Mouse (Mus musculus): ENCODE results near the gene Magt1. TPM values are rescaled to one million over a fixed set of nuclear protein-coding genes. Genes with fewer than 3 reads are reported as not detected.

Magt1 gene
- polyA plus RNA-seq (2016; fragmentation: Nextera tagmentation; extraction: Ambion mirVana), result 52.3 and 54.1 TPM in 2 replicates

DNA sequence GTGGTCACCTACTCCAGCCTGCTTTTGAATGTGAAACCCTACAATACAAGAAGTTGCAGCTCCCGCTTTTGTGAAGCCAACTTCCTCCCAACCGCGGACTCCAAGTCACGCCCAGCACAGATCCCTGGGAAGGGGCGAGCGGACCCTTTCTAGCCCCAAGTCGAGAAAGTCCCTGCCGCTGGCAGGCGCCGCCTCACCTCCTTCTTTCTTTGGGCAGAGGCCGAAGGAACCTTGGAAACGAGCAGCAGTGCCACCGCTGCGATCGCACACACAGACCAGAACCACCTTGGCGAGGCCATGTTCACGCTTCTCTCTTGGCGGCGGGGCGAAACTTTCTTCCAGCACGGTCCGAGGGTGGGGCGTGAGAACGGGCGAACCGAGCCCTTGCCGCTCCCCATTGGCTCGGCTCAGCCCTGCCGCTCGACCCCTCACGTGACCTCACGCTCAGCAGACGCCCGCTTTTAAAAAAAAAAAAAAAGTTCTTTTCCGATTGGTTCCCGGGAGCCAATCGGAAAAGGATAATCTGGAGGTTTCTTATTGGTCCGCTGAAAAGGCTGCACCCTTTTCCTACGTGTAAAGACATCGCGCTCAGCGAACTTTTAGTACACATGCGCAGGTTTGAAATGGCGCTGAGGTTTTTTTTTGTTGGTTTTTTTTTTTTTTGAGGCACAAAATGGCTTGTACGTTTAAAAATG lies at the start of gene Magt1:
Gene Magt1, minus strand, starts transcription at position 442 of the 695 bp plus-strand sequence.
- H3K4me3 ChIP-seq, result peak within 1 kb of the TSS; percentile 69
- no peaks in the 10 kb centered on the region for H3K36me3 ChIP-seq
- no peaks in the 10 kb centered on the region for H3K27me3 ChIP-seq (replicated peaks)
- peak within 1 kb of the TSS; percentile 81 for H3K9ac ChIP-seq
- peak within 1 kb of the TSS; percentile 61 for H3K4me2 ChIP-seq
- H3K4me1 ChIP-seq (replicated peaks), result peaks cover 8% of the 10 kb centered on the region
- H3K27ac ChIP-seq (ENCODE audit: poor library complexity, severe bottlenecking), result peak within 1 kb of the TSS; percentile 91
- no peaks in the 10 kb centered on the region for H3K9me3 ChIP-seq (replicated peaks)
- 12% methylated on average over 45 of the region's 45 CpGs for WGBS
- peak; percentile 97 for ATAC-seq (ENCODE audit: insufficient number of reproducible peaks, low FRiP score)

DNA sequence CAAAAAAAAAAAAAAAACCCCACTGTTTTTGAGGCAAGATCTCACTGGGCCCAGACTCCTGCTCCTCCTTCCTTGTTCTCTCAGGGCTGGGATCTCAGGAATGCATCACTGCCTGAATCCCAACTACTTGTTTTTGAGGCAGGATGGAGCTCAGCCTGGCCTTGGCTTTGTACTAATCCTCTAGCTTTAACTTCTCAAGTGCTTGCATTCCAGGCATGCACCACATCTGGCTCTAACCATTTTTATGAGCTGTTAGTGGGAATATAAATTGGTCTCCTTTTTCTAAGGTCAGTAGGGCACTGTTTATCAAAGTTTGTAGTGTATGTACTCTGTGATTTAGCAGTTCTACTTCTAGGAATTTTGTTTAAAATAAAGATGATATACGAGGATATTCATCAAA lies 36.5 kb upstream of the Magt1 start:
- Histone ChIP-seq H3K36me3 (no peaks in the 10 kb centered on the region), H3K4me1 (replicated peaks) (peaks cover 21% of the 10 kb centered on the region), H3K27me3 (replicated peaks) (no peaks in the 10 kb centered on the region), H3K4me3 (no peak overlapping the region), H3K9me3 (replicated peaks) (no peaks in the 10 kb centered on the region), H3K4me2 (no peak overlapping the region), H3K9ac (no peak overlapping the region), H3K27ac (ENCODE audit: poor library complexity, severe bottlenecking) (no peak overlapping the region)
- 61% methylated on average over 1 of the region's 1 CpGs for WGBS
- ATAC-seq (ENCODE audit: insufficient number of reproducible peaks, low FRiP score), result no peak

DNA sequence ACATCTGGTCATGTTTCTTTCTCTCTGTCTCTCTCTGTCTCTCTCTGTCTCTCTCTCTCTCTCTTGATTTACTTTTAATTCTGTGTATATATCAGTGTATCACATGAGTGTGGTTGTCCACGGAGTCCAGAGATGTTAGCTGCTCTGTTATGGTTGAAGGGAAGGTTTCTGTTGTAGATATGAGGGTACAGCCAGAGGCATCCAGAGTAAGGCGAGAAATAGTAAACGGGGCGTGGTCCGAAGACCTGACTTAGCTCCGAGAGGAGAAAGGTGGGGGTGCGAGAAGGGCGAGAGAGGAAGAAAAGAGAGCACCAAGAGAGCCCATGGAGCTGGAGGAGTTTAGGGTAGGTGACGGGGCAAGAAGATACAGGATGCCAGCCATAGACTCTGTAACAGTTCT lies 34.2 kb upstream of the Magt1 start:
- H3K9ac ChIP-seq, result no peak overlapping the region
- H3K9me3 ChIP-seq (replicated peaks), result no peaks in the 10 kb centered on the region
- no peak for ATAC-seq (ENCODE audit: insufficient number of reproducible peaks, low FRiP score)
- no peaks in the 10 kb centered on the region for H3K36me3 ChIP-seq
- H3K4me2 ChIP-seq, result peak overlapping the region; percentile 24; the same call in 1 of the 2 replicates
- WGBS, result 56% methylated on average over 9 of the region's 9 CpGs
- peaks cover 21% of the 10 kb centered on the region for H3K4me1 ChIP-seq (replicated peaks)
- no peak overlapping the region for H3K4me3 ChIP-seq
- H3K27ac ChIP-seq (ENCODE audit: poor library complexity, severe bottlenecking), result peak overlapping the region; percentile 54; the same call in 1 of the 2 replicates
- H3K27me3 ChIP-seq (replicated peaks), result no peaks in the 10 kb centered on the region

DNA sequence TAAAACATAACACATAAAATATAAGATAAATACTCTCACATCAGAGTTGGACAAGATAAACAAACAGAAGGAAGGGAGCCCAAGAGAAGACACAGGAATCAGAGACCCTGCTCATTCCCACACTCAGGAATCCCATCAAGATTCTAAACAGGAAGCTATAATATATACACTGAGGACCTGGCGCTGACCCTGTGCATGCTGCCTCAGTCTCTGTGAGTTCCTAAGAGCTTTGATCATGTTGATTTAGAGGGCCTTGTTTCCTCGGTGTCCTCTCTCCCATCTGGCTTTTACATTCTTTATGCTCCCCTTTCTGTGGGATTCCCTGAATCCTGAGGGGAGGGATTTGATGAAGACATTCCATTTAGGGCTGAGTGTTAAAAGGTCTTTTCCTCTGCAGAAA lies 33.7 kb upstream of the Magt1 start:
- 38% methylated on average over 2 of the region's 2 CpGs for WGBS
- H3K36me3 ChIP-seq, result no peaks in the 10 kb centered on the region

DNA sequence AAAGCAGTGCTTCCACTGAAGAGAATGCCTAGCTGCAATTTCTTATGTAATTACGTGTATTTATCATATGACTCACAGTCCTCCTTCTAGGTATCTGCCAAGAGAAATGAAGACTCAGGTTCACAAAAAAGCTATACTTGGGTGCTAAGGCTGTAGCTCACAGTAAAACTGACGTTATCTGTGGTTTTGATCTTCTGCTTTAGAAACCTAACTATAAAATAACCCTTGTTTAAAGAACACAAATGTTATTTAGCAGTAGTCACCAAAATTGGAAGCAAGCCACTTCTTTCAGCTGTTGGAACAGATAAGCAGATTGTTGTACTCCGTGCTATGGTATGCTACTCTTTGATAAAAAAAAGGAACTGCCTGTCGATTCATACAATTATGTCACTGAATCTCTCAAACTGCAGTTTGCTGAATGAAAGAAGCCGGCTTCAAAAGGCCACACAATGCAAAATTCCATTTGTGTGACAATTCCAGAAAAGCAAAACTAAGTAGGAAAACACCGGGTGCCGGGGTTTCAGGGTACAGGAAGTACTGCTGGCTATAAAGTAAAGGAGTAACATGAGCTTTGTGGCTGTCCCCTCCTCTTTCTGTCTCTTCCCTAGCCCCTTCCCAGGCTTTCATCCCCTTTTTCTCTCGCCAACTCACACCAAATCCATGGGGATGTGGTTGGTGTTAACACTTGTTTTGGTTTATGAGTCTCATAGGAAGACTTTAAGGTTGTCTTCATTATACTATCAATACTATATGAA lies 32.3 kb upstream of the Magt1 start:
- Histone ChIP-seq H3K4me3 (no peak overlapping the region), H3K4me1 (replicated peaks) (peaks cover 21% of the 10 kb centered on the region), H3K9ac (no peak overlapping the region), H3K27ac (ENCODE audit: poor library complexity, severe bottlenecking) (peak overlapping the region; percentile 47), H3K36me3 (no peaks in the 10 kb centered on the region), H3K4me2 (peak overlapping the region; percentile 45), H3K27me3 (replicated peaks) (no peaks in the 10 kb centered on the region), H3K9me3 (replicated peaks) (no peaks in the 10 kb centered on the region)
- no peak for ATAC-seq (ENCODE audit: insufficient number of reproducible peaks, low FRiP score)
- 36% methylated on average over 8 of the region's 8 CpGs for WGBS

More for the DNA sequence above, 33.7 kb upstream of the Magt1 start:
- H3K27me3 ChIP-seq (replicated peaks), result no peaks in the 10 kb centered on the region
- peaks cover 21% of the 10 kb centered on the region for H3K4me1 ChIP-seq (replicated peaks)
- no peak for ATAC-seq (ENCODE audit: insufficient number of reproducible peaks, low FRiP score)
- no peaks in the 10 kb centered on the region for H3K9me3 ChIP-seq (replicated peaks)
- no peak overlapping the region for H3K4me3 ChIP-seq
- no peak overlapping the region for H3K4me2 ChIP-seq
- H3K27ac ChIP-seq (ENCODE audit: poor library complexity, severe bottlenecking), result peak overlapping the region; percentile 54; the same call in 1 of the 2 replicates
- H3K9ac ChIP-seq, result no peak overlapping the region

DNA sequence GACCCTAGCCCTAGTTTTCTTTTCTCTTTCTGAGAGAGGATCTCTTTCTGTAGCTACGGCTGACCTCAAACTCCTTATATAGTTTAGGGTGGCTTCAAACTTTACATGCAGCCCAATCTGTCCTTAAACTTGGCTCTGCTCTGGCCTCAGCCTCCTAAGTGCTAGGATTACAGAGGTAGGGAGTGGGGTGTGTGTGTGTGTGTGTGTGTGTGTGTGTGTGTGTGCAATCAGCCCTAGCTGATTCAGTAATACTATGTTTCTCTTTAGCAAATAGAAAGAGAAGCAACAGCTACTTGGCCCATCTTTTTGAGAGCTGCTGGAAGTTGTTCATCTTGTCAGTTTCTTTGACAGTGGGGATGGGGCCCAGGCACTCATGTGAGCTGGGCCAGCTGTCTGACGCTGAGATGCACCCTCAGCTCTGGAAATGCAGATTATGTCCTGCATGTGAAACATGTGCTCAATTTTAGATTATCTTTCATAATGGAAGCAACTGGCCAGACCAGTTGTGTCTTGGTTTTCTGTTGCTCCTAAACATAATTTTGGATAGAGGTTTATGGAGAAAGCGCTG lies 25.6 kb upstream of the Magt1 start:
- no peaks in the 10 kb centered on the region for H3K9me3 ChIP-seq (replicated peaks)
- no peaks in the 10 kb centered on the region for H3K27me3 ChIP-seq (replicated peaks)
- no peak overlapping the region for H3K9ac ChIP-seq
- H3K4me3 ChIP-seq, result no peak overlapping the region
- no peak for ATAC-seq (ENCODE audit: insufficient number of reproducible peaks, low FRiP score)
- 62% methylated on average over 3 of the region's 3 CpGs for WGBS
- peaks cover 9% of the 10 kb centered on the region for H3K4me1 ChIP-seq (replicated peaks)
- no peaks in the 10 kb centered on the region for H3K36me3 ChIP-seq
- H3K4me2 ChIP-seq, result no peak overlapping the region
- H3K27ac ChIP-seq (ENCODE audit: poor library complexity, severe bottlenecking), result peak overlapping the region; percentile 27; the same call in 1 of the 2 replicates

DNA sequence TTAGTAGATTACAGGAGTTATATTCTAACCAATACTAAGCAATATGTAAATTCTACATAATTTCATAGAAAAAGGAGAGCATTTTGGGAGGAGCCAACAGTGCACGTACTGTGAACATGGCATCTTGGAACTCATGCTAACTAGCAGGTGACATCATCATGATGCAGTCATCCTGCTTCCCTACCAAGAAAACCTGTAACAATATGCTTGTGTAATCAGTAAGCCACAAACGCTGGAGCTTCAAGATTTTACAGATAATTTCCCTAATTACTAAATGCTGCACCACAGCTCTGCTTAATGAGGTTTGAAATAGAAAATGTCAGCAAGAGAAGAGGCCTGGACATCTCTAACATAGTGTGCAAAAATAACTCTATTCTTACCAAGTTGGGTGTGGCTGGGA lies 24.0 kb upstream of the Magt1 start:
- H3K27me3 ChIP-seq (replicated peaks), result no peaks in the 10 kb centered on the region
- H3K27ac ChIP-seq (ENCODE audit: poor library complexity, severe bottlenecking), result no peak overlapping the region
- H3K9me3 ChIP-seq (replicated peaks), result no peaks in the 10 kb centered on the region
- ATAC-seq (ENCODE audit: insufficient number of reproducible peaks, low FRiP score), result no peak
- H3K36me3 ChIP-seq, result no peaks in the 10 kb centered on the region
- H3K9ac ChIP-seq, result no peak overlapping the region
- no peak overlapping the region for H3K4me2 ChIP-seq
- H3K4me1 ChIP-seq (replicated peaks), result peaks cover 9% of the 10 kb centered on the region
- no peak overlapping the region for H3K4me3 ChIP-seq
- 57% methylated on average over 2 of the region's 2 CpGs for WGBS

DNA sequence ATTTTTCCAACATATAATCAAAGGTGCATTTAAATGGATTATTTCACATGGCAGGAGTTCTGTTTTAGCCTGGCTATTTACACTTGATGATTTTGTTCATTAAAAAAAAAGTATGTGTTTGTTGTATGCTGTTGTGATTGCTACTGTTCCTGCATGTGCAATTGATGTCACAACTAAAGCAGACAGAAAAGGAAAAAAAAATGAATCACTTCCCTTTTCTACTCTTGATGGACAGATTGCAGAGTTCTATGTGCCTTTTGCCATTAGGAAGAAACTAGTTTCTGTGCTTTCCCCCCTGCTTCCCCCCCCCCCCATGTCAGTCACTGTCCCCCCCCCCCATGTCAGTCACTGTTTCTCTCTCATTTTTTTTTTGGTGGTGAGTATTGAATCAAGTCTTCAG lies 19.4 kb upstream of the Magt1 start:
- Histone ChIP-seq H3K27me3 (replicated peaks) (no peaks in the 10 kb centered on the region), H3K9me3 (replicated peaks) (no peaks in the 10 kb centered on the region), H3K9ac (no peak overlapping the region), H3K36me3 (no peaks in the 10 kb centered on the region), H3K4me3 (no peak overlapping the region), H3K4me1 (replicated peaks) (no peaks in the 10 kb centered on the region), H3K4me2 (no peak overlapping the region), H3K27ac (ENCODE audit: poor library complexity, severe bottlenecking) (no peak overlapping the region)
- ATAC-seq (ENCODE audit: insufficient number of reproducible peaks, low FRiP score), result no peak

DNA sequence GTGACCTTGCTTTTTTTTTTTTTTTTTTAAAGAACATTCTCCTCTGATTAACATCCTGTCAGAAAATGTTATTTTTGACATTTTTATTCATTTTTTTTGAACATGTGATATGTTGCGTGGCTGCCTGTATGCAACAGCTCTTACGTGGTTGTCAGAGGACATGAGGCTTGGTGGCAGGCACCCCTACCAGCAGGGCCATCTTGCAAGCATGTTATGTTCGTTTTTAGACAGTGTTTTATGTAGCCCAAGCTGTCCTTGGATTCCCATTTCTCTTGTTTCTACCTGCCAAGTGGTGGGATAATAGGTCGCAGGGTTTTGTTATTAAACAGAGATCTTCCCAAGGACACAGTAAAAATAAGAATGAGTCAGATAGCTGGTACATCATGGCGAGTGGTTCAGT lies 18.5 kb upstream of the Magt1 start:
- no peak overlapping the region for H3K9ac ChIP-seq
- no peak overlapping the region for H3K27ac ChIP-seq (ENCODE audit: poor library complexity, severe bottlenecking)
- H3K4me1 ChIP-seq (replicated peaks), result no peaks in the 10 kb centered on the region
- no peak overlapping the region for H3K4me3 ChIP-seq
- no peak for ATAC-seq (ENCODE audit: insufficient number of reproducible peaks, low FRiP score)
- WGBS, result 68% methylated on average over 5 of the region's 5 CpGs
- no peaks in the 10 kb centered on the region for H3K27me3 ChIP-seq (replicated peaks)
- no peaks in the 10 kb centered on the region for H3K9me3 ChIP-seq (replicated peaks)
- no peaks in the 10 kb centered on the region for H3K36me3 ChIP-seq
- H3K4me2 ChIP-seq, result no peak overlapping the region

DNA sequence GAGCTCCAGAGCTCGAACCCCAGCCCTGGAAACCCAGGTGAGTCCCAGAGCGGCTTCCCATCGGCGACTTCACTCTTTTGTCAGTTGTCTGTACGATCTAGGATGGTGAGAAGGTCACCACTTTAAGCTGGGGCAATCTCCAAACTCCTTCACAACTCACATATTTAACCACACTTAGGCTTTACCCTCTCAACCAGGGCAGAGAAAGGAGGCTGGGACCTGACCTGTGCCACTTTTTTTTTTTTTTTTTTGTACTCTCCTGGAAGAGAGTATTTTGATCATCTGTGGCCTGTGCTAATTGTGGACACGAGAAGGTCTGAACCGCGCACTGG lies 15.6 kb upstream of the Magt1 start:
- WGBS, result 15% methylated on average over 8 of the region's 8 CpGs
- peak overlapping the region; percentile 77 for H3K27ac ChIP-seq (ENCODE audit: poor library complexity, severe bottlenecking)

More for the DNA sequence above, 15.6 kb upstream of the Magt1 start:
- no peaks in the 10 kb centered on the region for H3K36me3 ChIP-seq
- H3K9me3 ChIP-seq (replicated peaks), result no peaks in the 10 kb centered on the region
- H3K9ac ChIP-seq, result peak overlapping the region; percentile 66
- peak overlapping the region; percentile 56 for H3K4me2 ChIP-seq
- H3K4me1 ChIP-seq (replicated peaks), result no peaks in the 10 kb centered on the region
- H3K27me3 ChIP-seq (replicated peaks), result no peaks in the 10 kb centered on the region
- ATAC-seq (ENCODE audit: insufficient number of reproducible peaks, low FRiP score), result no peak
- peak overlapping the region; percentile 53 for H3K4me3 ChIP-seq

Measured in heart, embryonic 12.5 days (tissue).